Mouse (Mus musculus) ovary, adult 18-20 months (tissue): Measurements from ENCODE around the gene Rflnb.
"Not testable (repeated sequence)": the region's sequence is repeated elsewhere in the genome, so short reads cannot be mapped to it uniquely, and the experiment has no call there.

Experiments
- DNase-seq: peaks from one replicate; pipeline ENCODE4 v3.0.0; 2022; ENCODE audit warnings: low spot score, mixed read lengths

The Rflnb gene

DNA sequence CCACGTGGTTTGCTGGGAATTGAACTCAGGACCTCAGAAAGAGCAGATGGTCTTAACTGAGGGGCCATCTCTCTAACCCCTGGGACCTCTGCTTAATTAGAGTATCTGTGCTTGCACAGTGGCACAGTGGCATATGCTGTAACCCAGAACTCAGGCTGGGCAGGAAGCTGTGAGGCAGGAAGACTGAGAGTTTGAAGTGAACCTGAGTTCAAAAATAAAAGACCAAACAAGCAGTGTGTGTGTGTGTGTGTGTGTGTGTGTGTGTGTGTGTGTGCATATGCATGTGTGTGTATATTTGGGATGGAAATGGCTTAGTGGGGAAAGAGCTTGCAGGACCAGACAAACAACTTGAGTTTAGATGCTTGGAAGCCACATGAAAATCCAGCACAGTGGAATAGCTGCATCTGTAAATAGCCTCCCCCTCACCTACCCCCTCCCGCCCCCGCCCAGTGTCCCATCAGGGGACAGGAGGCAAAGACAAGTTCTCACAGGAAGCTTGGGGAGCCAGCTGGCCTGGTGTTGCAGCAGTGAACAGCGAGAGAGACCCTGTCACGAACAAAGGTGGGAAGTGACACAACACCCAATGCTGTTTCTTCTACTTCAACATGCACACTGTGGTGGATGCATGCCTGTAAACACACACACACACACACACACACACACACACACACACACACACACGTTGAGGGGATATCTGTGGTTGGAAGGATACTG, 10.2 kb upstream of the Rflnb start:
- no peak for DNase-seq

DNA sequence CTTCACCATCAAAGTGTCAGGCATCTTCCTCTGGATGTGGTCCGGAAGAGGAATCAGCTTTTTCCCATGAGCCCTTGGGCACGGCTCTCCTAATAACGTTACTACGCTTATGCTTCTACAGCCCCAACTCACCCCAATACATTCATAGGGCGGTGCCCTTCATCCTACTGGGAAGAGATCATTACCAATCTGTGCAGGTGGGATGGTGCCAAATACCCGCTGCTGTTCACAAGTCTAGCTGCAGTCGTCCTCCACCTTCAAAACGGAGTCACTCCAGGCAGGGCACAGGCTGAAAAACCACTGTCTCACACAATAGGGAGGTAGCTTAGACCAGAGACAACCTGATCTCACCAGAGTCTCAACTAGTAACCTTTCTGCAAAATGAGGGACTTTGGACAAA, 7.6 kb upstream of the Rflnb start:
- no peak for DNase-seq

GRCm38 (mm10) chr11:76033836-76034235, 6.3 kb upstream of the Rflnb start:
- DNase-seq, result no peak

DNA sequence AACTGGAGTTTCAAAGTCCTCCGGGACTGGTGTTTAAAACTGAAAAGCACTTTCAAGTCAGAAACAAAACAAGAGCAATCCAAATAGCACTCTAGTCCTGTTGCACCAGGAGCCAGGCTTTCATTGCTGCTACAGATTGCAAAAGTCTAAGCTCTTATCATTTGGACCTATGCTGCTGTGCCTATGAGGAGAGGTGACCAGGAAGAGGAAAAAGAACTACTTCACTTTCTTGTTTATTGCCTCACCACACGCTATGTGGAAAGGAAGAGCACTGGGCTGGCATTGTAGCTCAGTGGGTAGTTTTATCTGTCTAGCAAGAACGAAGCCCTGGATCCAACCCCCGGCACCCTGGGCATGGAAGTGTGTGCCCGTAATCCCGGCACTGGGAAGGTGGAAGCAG, 5.8 kb upstream of the Rflnb start:
- DNase-seq, result no peak

- DNase-seq, result no peak
These were observed 487 bp upstream of the Rflnb start for GRCm38 (mm10) chr11:76028072-76028465.

DNA sequence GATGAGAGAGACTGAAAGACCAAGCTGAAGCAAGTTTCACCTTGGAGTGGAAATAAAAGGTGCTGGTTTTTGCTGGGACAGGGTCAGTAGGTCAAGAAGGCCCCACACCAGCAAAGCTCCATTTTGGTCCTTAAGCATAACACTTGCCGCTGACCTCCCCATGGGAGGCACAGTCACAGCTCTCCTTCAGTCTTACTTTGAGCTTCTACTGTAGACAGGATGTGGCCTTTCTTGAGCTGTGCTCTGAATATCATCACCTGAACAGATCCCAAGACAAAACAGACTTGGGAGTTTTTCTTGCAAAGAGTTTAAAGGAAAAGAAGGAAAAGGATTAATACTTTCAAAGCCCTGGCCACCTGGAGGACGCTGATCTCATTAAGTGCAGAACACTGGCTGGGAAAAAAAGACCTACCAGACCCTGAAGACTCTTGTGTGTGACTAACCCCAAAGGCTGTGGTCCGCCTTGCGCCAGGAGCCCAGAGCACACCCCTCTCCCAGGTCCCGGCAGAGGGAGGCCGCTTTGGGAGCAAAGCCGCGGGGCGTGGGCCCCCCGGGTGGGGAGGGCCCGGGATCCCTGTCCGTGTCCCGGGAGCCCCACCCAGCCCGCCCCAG, 949 bp downstream of the Rflnb start:
- DNase-seq, result no peak

- no peak for DNase-seq
These were observed 2.5 kb downstream of the Rflnb start for GRCm38 (mm10) chr11:76025080-76025583.

DNA sequence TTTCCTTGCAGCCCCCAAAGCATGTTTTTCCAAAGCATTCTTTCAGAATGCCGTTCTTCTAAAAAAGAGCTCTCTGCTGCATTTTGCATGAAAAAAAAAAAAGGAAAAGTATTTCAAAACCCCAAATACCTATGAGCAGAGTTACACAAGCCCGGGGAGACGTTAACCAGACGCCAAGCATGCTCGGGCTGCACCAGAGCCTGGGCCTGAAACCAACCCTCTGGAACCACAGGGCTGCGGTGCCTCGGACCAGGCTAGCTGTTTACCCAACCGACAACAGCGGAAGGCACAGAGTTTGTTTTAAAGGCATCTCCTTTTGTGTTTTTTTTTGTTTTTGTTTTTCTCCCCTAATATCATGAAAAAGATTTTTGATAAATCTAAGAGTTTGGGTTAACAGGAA, 6.7 kb downstream of the Rflnb start:
- no peak for DNase-seq

DNA sequence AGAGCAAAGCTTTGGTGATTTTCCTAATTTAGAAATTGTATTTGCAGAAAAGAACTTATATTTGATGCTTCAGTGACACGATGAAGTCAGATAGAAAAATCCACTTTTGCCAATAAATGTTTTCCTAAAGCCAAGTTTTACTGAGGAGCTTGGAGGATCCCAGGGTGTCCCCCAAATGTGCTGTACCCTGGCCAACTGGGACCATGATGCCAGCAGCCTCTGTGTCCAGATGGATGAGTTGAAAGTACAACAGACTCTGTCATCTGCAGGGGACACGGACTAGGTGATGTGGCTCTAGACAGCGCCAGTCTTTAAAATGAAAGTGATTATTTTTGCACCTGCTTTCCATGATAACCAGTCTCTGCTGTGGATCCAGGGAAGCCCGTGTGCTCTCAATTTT, 7.7 kb downstream of the Rflnb start:
- DNase-seq, result no peak

- no peak for DNase-seq
These were observed 11.8 kb downstream of the Rflnb start for GRCm38 (mm10) chr11:76015814-76016213.

DNA sequence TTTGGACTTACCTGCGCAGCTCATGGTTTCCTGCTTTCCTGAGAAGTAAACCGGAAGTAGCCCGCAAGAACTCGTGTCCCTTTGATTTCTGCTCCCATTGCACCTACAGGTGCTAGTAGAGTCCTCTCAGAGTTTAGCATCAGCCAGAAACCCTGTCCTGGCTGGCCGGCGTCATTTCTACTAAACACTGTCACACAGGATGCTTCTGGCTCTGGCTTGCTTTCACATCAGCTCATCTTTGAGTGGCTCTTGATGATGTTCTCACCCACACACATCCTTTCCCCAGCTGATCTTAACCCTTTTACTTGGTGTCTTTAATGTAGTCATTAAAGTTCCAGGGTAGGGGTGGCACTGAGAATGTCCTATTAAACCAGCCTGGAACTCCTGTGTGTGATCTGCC, 12.3 kb downstream of the Rflnb start:
- no peak for DNase-seq

- DNase-seq, result no peak
These were observed 16.6 kb downstream of the Rflnb start for GRCm38 (mm10) chr11:76010838-76011624.

- DNase-seq, result no peak
These were observed 18.5 kb downstream of the Rflnb start for GRCm38 (mm10) chr11:76009101-76009500.

GRCm38 (mm10) chr11:76008162-76008561, 19.4 kb downstream of the Rflnb start:
- DNase-seq, result no peak

DNA sequence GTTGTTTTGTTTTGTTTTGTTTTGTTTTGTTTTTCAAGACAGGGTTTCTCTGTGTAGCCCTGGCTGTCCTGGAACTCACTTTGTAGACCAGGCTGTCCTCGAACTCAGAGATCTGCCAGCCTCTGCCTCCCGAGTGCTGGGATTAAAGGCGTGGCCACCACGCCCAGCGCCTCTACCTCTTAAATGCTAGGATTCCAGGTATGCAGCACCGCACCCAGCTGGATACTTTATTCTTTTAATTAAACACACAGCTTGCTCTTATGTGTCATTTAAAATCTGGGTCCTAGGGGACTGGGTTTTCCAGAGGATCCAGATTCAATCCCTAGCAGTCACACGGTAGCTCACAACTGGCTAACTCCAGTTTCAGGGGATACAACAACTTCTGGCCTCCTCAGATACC, 23.3 kb downstream of the Rflnb start:
- DNase-seq, result not testable (repeated sequence)

DNA sequence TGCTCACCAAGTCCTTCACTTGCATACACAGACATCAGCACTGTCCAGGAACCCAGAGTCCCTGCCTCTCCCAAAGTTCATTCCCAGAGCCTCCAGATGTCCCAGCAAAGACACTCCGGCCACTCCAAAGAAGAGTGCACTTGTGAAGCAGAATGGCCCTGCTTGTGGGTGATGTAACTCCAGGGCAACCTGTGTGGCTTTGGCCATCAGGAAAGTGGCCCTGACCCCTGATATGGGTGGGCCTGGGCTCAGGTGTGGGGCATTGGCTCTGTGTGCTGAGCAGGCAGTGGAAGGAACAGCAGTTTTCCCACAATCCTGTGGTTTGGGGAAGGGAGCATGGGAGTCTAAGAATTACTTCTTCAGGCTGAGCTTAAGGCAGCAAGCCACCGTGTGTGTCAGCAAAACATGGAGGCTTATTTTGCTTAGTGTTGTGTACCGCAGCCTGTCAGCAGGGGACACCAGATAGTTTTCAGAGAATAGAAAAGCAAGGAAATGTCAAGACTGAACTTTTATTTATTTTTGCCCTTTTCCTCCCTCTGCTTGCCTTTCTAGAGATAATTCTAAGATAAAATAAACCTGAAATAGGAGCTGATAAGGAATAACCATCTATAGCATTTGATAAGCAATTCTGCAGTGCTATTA, 26.2 kb downstream of the Rflnb start:
- DNase-seq, result no peak

- DNase-seq, result no peak
These were observed 26.9 kb downstream of the Rflnb start for GRCm38 (mm10) chr11:76000701-76001100.

GRCm38 (mm10) chr11:75999440-76000155, 28.0 kb downstream of the Rflnb start, which contains the start of gene 1700016K19Rik:
TSS of gene 1700016K19Rik (plus strand) at chr11:75999912.
- DNase-seq, result peak; percentile 61

- DNase-seq, result no peak
These were observed 33.2 kb downstream of the Rflnb start for GRCm38 (mm10) chr11:75994357-75994756.

GRCm38 (mm10) chr11:75992481-75992880, 35.1 kb downstream of the Rflnb start:
- no peak for DNase-seq

- DNase-seq, result no peak
These were observed 35.7 kb downstream of the Rflnb start for GRCm38 (mm10) chr11:75991911-75992310.
